Mouse (Mus musculus) liver, embryonic 13.5 days (tissue): Measurements from ENCODE around the gene Sell. TPM values are rescaled to one million over a fixed set of nuclear protein-coding genes. Genes with fewer than 3 reads are reported as not detected.
"Not testable (repeated sequence)": the region's sequence is repeated elsewhere in the genome, so short reads cannot be mapped to it uniquely, and the experiment has no call there.

Source experiments
- ATAC-seq: fragments of 200-750 bp; cut with Nextera tagmentation; 2 replicates; pipeline ENCODE4 v1.8.0; 2017; ENCODE audit warnings: low read depth, mild to moderate bottlenecking, moderate number of reproducible peaks, moderate library complexity
- DNase-seq: peaks from one replicate; pipeline ENCODE4 v3.0.0; 2022
- H3K27ac ChIP-seq: fragments of 300-500 bp; sonication (generic); 2 replicates; pipeline ENCODE4 v1.5.1; 2015; ENCODE audit warnings: moderate library complexity, mild to moderate bottlenecking, inconsistent platforms
- H3K27me3 ChIP-seq: fragments of 300-500 bp; sonication (generic); 2 replicates; pipeline ENCODE4 v1.6.1; 2015; ENCODE audit warnings: mild to moderate bottlenecking, inconsistent platforms
- H3K36me3 ChIP-seq: fragments of 300-500 bp; sonication (generic); 2 replicates; pipeline ENCODE4 v1.6.1; 2015; ENCODE audit warnings: mild to moderate bottlenecking, inconsistent platforms
- H3K4me1 ChIP-seq: fragments of 300-500 bp; sonication (generic); replicated peaks from 2 replicates; pipeline ENCODE4 v1.6.1; 2015; ENCODE audit warnings: inconsistent platforms
- H3K4me2 ChIP-seq: fragments of 300-500 bp; sonication (generic); 2 replicates; pipeline ENCODE4 v1.6.1; 2015; ENCODE audit warnings: inconsistent platforms, mild to moderate bottlenecking, moderate library complexity
- H3K4me3 ChIP-seq: fragments of 300-500 bp; sonication (generic); replicated peaks from 2 replicates; pipeline ENCODE4 v1.5.1; 2015; ENCODE audit warnings: mild to moderate bottlenecking, inconsistent platforms
- H3K9ac ChIP-seq: fragments of 300-500 bp; sonication (generic); 2 replicates; pipeline ENCODE4 v1.6.1; 2015; ENCODE audit warnings: mild to moderate bottlenecking, inconsistent platforms
- H3K9me3 ChIP-seq: fragments of 300-500 bp; sonication (generic); replicated peaks from 2 replicates; pipeline ENCODE4 v1.6.1; 2016; ENCODE audit warnings: inconsistent platforms
- WGBS: fragments of 180-500 bp; shearing (Covaris S2); methylation state at CpG from one replicate; pipeline ENCODE4 v1.1.7; 2015; ENCODE audit not compliant: insufficient replicate concordance; 5-methylcytosine and 5-hydroxymethylcytosine counted together
- polyA plus RNA-seq: library from polyadenylated mRNA; unstranded; fragments of >200 nt; fragmentation: Nextera tagmentation; extraction: Ambion mirVana; gene quantifications from 2 replicates; pipeline ENCODE4 v1.2.1, GENCODE M21; 2015

The Sell gene
- polyA plus RNA-seq: 4.0 and 4.9 TPM in 2 replicates

DNA sequence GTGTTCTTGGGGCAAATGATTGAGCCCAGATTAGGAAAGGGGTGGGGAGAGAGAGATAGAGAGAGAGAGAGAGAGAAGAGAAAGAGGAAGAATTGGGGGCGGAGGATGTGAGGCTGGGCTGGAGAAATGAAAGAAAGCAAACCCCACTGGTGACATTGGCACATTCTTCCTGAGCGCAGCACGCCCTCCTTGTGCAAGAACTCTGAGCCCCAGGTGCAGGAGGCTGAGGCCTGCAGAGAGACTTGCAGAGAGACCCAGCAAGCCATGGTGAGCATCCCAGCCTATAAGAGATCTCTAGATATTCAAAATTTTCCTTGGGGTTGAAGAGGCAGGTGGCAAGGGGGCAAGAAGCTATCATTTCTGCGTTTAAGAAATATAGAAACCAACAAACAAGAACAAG, at the start of gene Sell:
Sell (plus strand) TSS at position 58 of the 400 bp plus-strand sequence.
- no peak within 1 kb of the TSS for H3K27ac ChIP-seq
- 51% methylated on average over 4 of the region's 4 CpGs for WGBS
- DNase-seq: no peak

GRCm38 (mm10) chr1:164014616-164015015, 47.2 kb upstream of the Sell start:
- no peaks in the 10 kb centered on the region for H3K9me3 ChIP-seq
- no peak overlapping the region for H3K9ac ChIP-seq
- DNase-seq: no peak
- no peaks in the 10 kb centered on the region for H3K4me1 ChIP-seq
- ATAC-seq: no peak
- no peak overlapping the region for H3K27ac ChIP-seq
- no peaks in the 10 kb centered on the region for H3K27me3 ChIP-seq
- no peak overlapping the region for H3K4me2 ChIP-seq
- 16% methylated on average over 1 of the region's 1 CpGs for WGBS
- H3K36me3 ChIP-seq: no peaks in the 10 kb centered on the region
- H3K4me3 ChIP-seq: no peak overlapping the region

More for the DNA sequence above, at the start of gene Sell:
- Histone ChIP-seq H3K27me3 (no peaks in the 10 kb centered on the region), H3K9ac (no peak within 1 kb of the TSS), H3K4me1 (no peaks in the 10 kb centered on the region), H3K4me2 (no peak within 1 kb of the TSS), H3K4me3 (no peak within 1 kb of the TSS), H3K36me3 (no peaks in the 10 kb centered on the region), H3K9me3 (no peaks in the 10 kb centered on the region)
- no peak for ATAC-seq

DNA sequence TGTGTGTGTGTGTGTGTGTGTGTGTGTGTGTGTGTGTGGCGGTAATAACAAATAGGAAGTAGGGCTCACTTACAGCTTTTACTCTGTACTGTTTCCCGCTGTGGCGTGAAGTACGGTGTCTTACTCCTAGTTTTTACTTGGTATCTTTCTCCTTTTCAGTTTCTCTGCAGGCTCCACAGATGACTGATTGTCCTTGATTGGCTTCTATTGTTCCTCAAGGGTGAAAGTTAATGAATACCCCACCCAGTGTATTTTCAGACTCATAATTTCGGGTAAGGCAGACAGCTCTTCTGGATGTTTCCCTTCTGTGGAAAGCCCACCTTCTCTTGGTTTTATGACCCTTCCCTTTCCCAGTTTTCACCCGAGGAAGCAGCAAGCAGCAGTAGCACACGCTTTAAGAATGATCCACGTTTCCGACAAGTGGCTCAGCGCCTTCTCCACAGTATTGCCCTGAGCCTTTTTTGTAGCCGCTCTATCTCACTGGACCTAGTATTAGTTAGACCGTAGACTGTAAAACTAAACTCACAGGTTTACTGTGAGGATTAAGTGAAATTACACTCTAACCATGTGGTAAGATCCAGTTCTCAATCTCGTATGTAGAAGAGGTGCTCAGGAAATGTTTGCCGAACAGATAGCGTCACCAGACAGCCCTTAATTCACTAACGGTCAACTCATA, 43.4 kb upstream of the Sell start:
- H3K4me1 ChIP-seq: no peaks in the 10 kb centered on the region
- H3K27me3 ChIP-seq: no peaks in the 10 kb centered on the region
- no peak overlapping the region for H3K4me2 ChIP-seq
- H3K9ac ChIP-seq: no peak overlapping the region
- no peak overlapping the region for H3K4me3 ChIP-seq
- H3K9me3 ChIP-seq: no peaks in the 10 kb centered on the region
- H3K36me3 ChIP-seq: no peaks in the 10 kb centered on the region
- ATAC-seq: no peak
- no peak for DNase-seq
- H3K27ac ChIP-seq: no peak overlapping the region
- 76% methylated on average over 16 of the region's 16 CpGs for WGBS

- Histone ChIP-seq H3K4me2 (no peak overlapping the region), H3K4me3 (no peak overlapping the region), H3K9ac (no peak overlapping the region), H3K27me3 (no peaks in the 10 kb centered on the region), H3K36me3 (no peaks in the 10 kb centered on the region), H3K9me3 (no peaks in the 10 kb centered on the region), H3K4me1 (no peaks in the 10 kb centered on the region), H3K27ac (no peak overlapping the region)
- no peak for ATAC-seq
- WGBS: 41% methylated on average over 6 of the region's 6 CpGs
- DNase-seq: no peak
These were observed 42.0 kb upstream of the Sell start for GRCm38 (mm10) chr1:164019789-164020188.

- 89% methylated on average over 3 of the region's 3 CpGs for WGBS
- not testable (repeated sequence) for H3K9me3 ChIP-seq, H3K27ac ChIP-seq, DNase-seq, H3K27me3 ChIP-seq, H3K36me3 ChIP-seq, H3K4me1 ChIP-seq, H3K9ac ChIP-seq, H3K4me3 ChIP-seq, H3K4me2 ChIP-seq, ATAC-seq
These were observed 41.0 kb upstream of the Sell start for GRCm38 (mm10) chr1:164020746-164021145.

DNA sequence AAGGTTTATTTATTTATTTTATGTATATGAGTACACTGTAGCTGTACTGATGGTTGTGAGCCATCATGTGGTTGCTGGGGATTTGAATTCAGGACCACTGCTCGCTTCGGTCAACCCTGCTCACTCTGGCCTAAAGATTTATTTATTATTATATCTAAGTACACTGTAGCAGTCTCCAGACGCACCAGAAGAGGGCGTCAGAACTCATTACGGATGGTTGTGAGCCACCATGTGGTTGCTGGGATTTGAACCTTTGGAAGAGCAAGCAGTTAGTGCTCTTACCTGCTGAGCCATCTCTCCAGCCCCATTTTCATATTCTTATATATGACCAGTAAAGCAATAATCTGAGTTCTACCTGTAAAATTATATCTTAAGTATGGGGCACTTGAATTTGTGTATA, 39.7 kb upstream of the Sell start:
- not testable (repeated sequence) for H3K4me2 ChIP-seq, H3K36me3 ChIP-seq, H3K4me3 ChIP-seq, H3K4me1 ChIP-seq, DNase-seq, H3K27me3 ChIP-seq, H3K27ac ChIP-seq, H3K9ac ChIP-seq, ATAC-seq, H3K9me3 ChIP-seq
- 54% methylated on average over 5 of the region's 5 CpGs for whole genome bisulfite sequencing

DNA sequence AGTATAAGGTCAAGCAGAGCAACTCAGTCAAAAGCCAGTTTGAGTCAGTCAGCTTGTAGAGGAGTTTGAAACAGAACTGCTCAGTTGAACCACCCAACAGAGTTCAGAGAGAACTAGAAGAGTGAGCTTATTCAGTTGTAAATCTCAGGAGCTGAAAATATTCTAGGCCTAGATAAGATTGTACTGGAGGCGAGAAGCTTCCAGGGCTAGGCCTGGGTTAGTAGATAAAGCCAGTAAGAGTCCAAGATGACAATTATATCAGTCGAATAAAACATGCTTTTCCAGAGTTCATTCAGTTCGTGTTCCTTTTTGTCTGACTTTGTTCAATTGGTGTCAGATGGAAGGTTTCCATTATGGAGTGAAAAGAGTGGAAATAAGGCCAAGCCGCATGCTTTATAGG, 36.1 kb upstream of the Sell start:
- DNase-seq (no peak), ATAC-seq (no peak)
- Histone ChIP-seq H3K9me3 (no peaks in the 10 kb centered on the region), H3K27ac (no peak overlapping the region), H3K4me2 (no peak overlapping the region), H3K36me3 (no peaks in the 10 kb centered on the region), H3K9ac (no peak overlapping the region), H3K27me3 (no peaks in the 10 kb centered on the region), H3K4me1 (no peaks in the 10 kb centered on the region), H3K4me3 (no peak overlapping the region)
- 47% methylated on average over 4 of the region's 4 CpGs for WGBS

GRCm38 (mm10) chr1:164027416-164027815, 34.4 kb upstream of the Sell start:
- H3K36me3 ChIP-seq: no peaks in the 10 kb centered on the region
- H3K4me2 ChIP-seq: no peak overlapping the region
- no peaks in the 10 kb centered on the region for H3K4me1 ChIP-seq
- no peak overlapping the region for H3K4me3 ChIP-seq
- ATAC-seq: no peak
- no peak overlapping the region for H3K27ac ChIP-seq
- H3K9me3 ChIP-seq: no peaks in the 10 kb centered on the region
- no peaks in the 10 kb centered on the region for H3K27me3 ChIP-seq
- no peak overlapping the region for H3K9ac ChIP-seq
- DNase-seq: no peak
- 48% methylated on average over 5 of the region's 5 CpGs for WGBS

GRCm38 (mm10) chr1:164040385-164041135, 21.2 kb upstream of the Sell start:
- no peak overlapping the region for H3K4me3 ChIP-seq
- no peak overlapping the region for H3K4me2 ChIP-seq
- H3K27me3 ChIP-seq: no peaks in the 10 kb centered on the region
- no peaks in the 10 kb centered on the region for H3K4me1 ChIP-seq
- DNase-seq (no peak), ATAC-seq (no peak)
- no peak overlapping the region for H3K9ac ChIP-seq
- 68% methylated on average over 10 of the region's 10 CpGs for WGBS
- no peak overlapping the region for H3K27ac ChIP-seq
- H3K36me3 ChIP-seq: no peaks in the 10 kb centered on the region
- H3K9me3 ChIP-seq: no peaks in the 10 kb centered on the region

- ATAC-seq (peak; percentile 43; the same call in 1 of the 2 replicates), DNase-seq (no peak)
- no peak overlapping the region for H3K27ac ChIP-seq
- H3K9me3 ChIP-seq: no peaks in the 10 kb centered on the region
- no peaks in the 10 kb centered on the region for H3K27me3 ChIP-seq
- H3K9ac ChIP-seq: no peak overlapping the region
- no peak overlapping the region for H3K4me3 ChIP-seq
- WGBS: 46% methylated on average over 3 of the region's 3 CpGs
- H3K4me2 ChIP-seq: no peak overlapping the region
- H3K4me1 ChIP-seq: no peaks in the 10 kb centered on the region
- H3K36me3 ChIP-seq: no peaks in the 10 kb centered on the region
These were observed 18.2 kb upstream of the Sell start for GRCm38 (mm10) chr1:164043549-164043948.

- DNase-seq: no peak
- no peak within 1 kb of the TSS for H3K9ac ChIP-seq
- no peak within 1 kb of the TSS for H3K27ac ChIP-seq
- no peak within 1 kb of the TSS for H3K4me3 ChIP-seq
- H3K4me1 ChIP-seq: no peaks in the 10 kb centered on the region
- no peak for ATAC-seq
- no peaks in the 10 kb centered on the region for H3K9me3 ChIP-seq
- no peaks in the 10 kb centered on the region for H3K36me3 ChIP-seq
- WGBS: 55% methylated on average over 5 of the region's 5 CpGs
- H3K4me2 ChIP-seq: no peak within 1 kb of the TSS
- no peaks in the 10 kb centered on the region for H3K27me3 ChIP-seq
These were observed 13.8 kb upstream of the Sell start, which contains the start of gene Sele for GRCm38 (mm10) chr1:164047934-164048333. Gene Sele (plus strand): TSS chr1:164048234.

DNA sequence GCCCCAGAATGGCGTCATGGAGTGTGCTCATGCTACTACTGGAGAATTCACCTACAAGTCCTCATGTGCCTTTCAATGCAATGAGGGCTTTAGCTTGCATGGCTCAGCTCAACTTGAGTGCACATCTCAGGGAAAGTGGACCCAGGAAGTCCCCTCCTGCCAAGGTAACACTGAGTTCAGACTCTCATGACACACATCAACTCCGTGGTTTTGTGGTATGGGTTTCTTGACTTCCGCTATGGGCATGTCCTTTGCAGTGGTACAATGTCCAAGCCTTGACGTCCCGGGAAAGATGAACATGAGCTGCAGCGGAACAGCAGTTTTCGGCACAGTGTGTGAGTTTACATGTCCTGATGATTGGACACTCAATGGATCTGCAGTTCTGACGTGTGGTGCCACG, 8.2 kb upstream of the Sell start:
- H3K9me3 ChIP-seq: no peaks in the 10 kb centered on the region
- H3K27ac ChIP-seq: no peak overlapping the region
- no peak for ATAC-seq
- H3K27me3 ChIP-seq: no peaks in the 10 kb centered on the region
- H3K4me3 ChIP-seq: no peak overlapping the region
- H3K9ac ChIP-seq: no peak overlapping the region
- DNase-seq: no peak
- 66% methylated on average over 9 of the region's 9 CpGs for WGBS
- H3K4me1 ChIP-seq: 0 out of 2 replicates have a peak, but pooled peaks cover 3% of the 10 kb centered on the region
- no peaks in the 10 kb centered on the region for H3K36me3 ChIP-seq
- H3K4me2 ChIP-seq: no peak overlapping the region
